Mouse (Mus musculus) layer of hippocampus, postnatal 14 days (tissue): ENCODE results near the gene Kmt2d. TPM values are rescaled to one million over a fixed set of nuclear protein-coding genes. Genes with fewer than 3 reads are reported as not detected.
"Not testable (repeated sequence)": the region's sequence is repeated elsewhere in the genome, so short reads cannot be mapped to it uniquely, and the experiment has no call there.

Source experiments
- DNase-seq, 2 experiments: peaks; one replicate each; pipeline ENCODE4 v3.0.0; 2021 to 2022; ENCODE audit warnings: low spot score in 2 of 2, mixed read lengths in 1 of 2
- total RNA-seq, 2 experiments: library from RNA; stranded (reverse); gene quantifications; 2 replicates each; pipeline ENCODE4 v1.2.3; 2021

Gene Kmt2d
- total RNA-seq, 2 experiments from 2014 or later = 71.7 to 83.1 TPM

- no peak for DNase-seq
These were observed 38.6 kb downstream of the Kmt2d start for GRCm38 (mm10) chr15:98832161-98833058.

- no peak for DNase-seq
These were observed 39.3 kb downstream of the Kmt2d start for GRCm38 (mm10) chr15:98831684-98832035.

- peak; percentile 94 to 95 for DNase-seq
These were observed 40.0 kb downstream of the Kmt2d start, which contains the start of gene Prkag1 for GRCm38 (mm10) chr15:98830736-98831683. Gene Prkag1 (minus strand): TSS chr15:98831521.

GRCm38 (mm10) chr15:98827611-98828011 is 43.4 kb downstream of the Kmt2d start:
- DNase-seq = no peak

GRCm38 (mm10) chr15:98823434-98823833 is 47.6 kb downstream of the Kmt2d start:
- DNase-seq = no peak

GRCm38 (mm10) chr15:98822147-98822546 is 48.9 kb downstream of the Kmt2d start:
- no peak for DNase-seq

GRCm38 (mm10) chr15:98821403-98821802 is 49.6 kb downstream of the Kmt2d start:
- no peak for DNase-seq

GRCm38 (mm10) chr15:98820937-98821336 is 50.1 kb downstream of the Kmt2d start:
- DNase-seq = no peak

- no peak for DNase-seq
These were observed 52.8 kb downstream of the Kmt2d start for GRCm38 (mm10) chr15:98818171-98818570.

GRCm38 (mm10) chr15:98812741-98813424 is 58.1 kb downstream of the Kmt2d start:
- peak; percentile 57 to 87 for DNase-seq

- not testable (repeated sequence) for DNase-seq
These were observed 60.8 kb downstream of the Kmt2d start for GRCm38 (mm10) chr15:98810212-98810611.

GRCm38 (mm10) chr15:98809390-98809789 is 61.6 kb downstream of the Kmt2d start, which contains the start of gene Ddn:
Gene Ddn (minus strand): TSS chr15:98809490.
- no peak for DNase-seq

GRCm38 (mm10) chr15:98808651-98809134 is 62.3 kb downstream of the Kmt2d start:
- DNase-seq = peak; percentile 76 to 89

- DNase-seq = peak; percentile 86 to 88
These were observed 62.9 kb downstream of the Kmt2d start for GRCm38 (mm10) chr15:98807895-98808650.

- no peak for DNase-seq
These were observed 63.9 kb downstream of the Kmt2d start for GRCm38 (mm10) chr15:98806809-98807770.

- DNase-seq = no peak
These were observed 64.8 kb downstream of the Kmt2d start for GRCm38 (mm10) chr15:98806071-98806808.

- peak; percentile 76 to 77 for DNase-seq
These were observed 65.5 kb downstream of the Kmt2d start for GRCm38 (mm10) chr15:98805324-98806040.
